Mouse (Mus musculus) spleen, adult 2 months (tissue): ENCODE measurements around the gene Adamts3. TPM values are rescaled to one million over a fixed set of nuclear protein-coding genes. Genes with fewer than 3 reads are reported as not detected.

Experiments used
- DNase-seq, 2 experiments: peaks; one replicate each; pipeline versions ENCODE4 v3.0.0 to v3.0.0-alpha.2; 2012 to 2021; ENCODE audit warnings: low spot score in 2 of 2, low read depth in 1 of 2
- H3K27ac ChIP-seq: fragments of 200-500 bp; 2 replicates; pipeline ENCODE4 v1.5.1; 2012; ENCODE audit warnings: low read length, inconsistent platforms; ENCODE audit not compliant: insufficient read depth
- H3K27me3 ChIP-seq: fragments of 200-500 bp; 2 replicates; pipeline ENCODE4 v1.6.1; 2012; ENCODE audit warnings: mild to moderate bottlenecking, moderate library complexity, low read length, inconsistent platforms; ENCODE audit not compliant: control insufficient read depth, insufficient read depth
- H3K36me3 ChIP-seq: fragments of 200-500 bp; 2 replicates; pipeline ENCODE4 v1.6.1; 2012; ENCODE audit warnings: mild to moderate bottlenecking, low read length, inconsistent platforms; ENCODE audit not compliant: control insufficient read depth, insufficient read depth
- H3K4me1 ChIP-seq: fragments of 200-500 bp; 2 replicates; pipeline ENCODE4 v1.6.1; 2011; ENCODE audit warnings: inconsistent platforms; ENCODE audit not compliant: control insufficient read depth, insufficient read depth, insufficient read length
- H3K4me3 ChIP-seq: fragments of 200-500 bp; 2 replicates; pipeline ENCODE4 v1.5.1; 2011; ENCODE audit warnings: mild to moderate bottlenecking, inconsistent platforms; ENCODE audit not compliant: insufficient read depth, insufficient read length; ENCODE audit errors: extremely low read depth
- CTCF ChIP-seq: fragments of 200-500 bp; IDR thresholded peaks from 2 replicates; pipeline ENCODE4 v1.5.1; 2011; ENCODE audit warnings: mild to moderate bottlenecking, inconsistent platforms; ENCODE audit not compliant: insufficient read depth, insufficient read length, insufficient replicate concordance; ENCODE audit errors: extremely low read depth
- POLR2A ChIP-seq: fragments of 200-500 bp; IDR thresholded peaks from 2 replicates; pipeline ENCODE4 v1.6.1; 2011; ENCODE audit warnings: low read depth, low read length, inconsistent platforms
- WGBS: fragments of 180-500 bp; shearing (Covaris S2); methylation state at CpG from one replicate; pipeline ENCODE4 v1.1.7; 2018; 5-methylcytosine and 5-hydroxymethylcytosine counted together
- polyA plus RNA-seq: library from polyadenylated mRNA; depleted of rRNA; stranded (reverse); fragments of >200 nt; gene quantifications from 2 replicates; pipeline ENCODE4 v1.2.3, GENCODE M21; 2012

The Adamts3 gene
- polyA plus RNA-seq, 1 experiment, result 0.40 TPM

- 77% methylated on average over 2 of the region's 2 CpGs for WGBS
- H3K36me3 ChIP-seq, result no peaks in the 10 kb centered on the region
- no peaks in the 10 kb centered on the region for H3K27me3 ChIP-seq
- no peak for TF ChIP-seq POLR2A
- TF ChIP-seq CTCF, result no peak
- no peak for DNase-seq
- H3K4me1 ChIP-seq, result no peaks in the 10 kb centered on the region
- no peak overlapping the region for H3K27ac ChIP-seq
- no peak overlapping the region for H3K4me3 ChIP-seq
These were observed 247.7 kb downstream of the Adamts3 start for GRCm38 (mm10) chr5:89635434-89635833.

- Histone ChIP-seq H3K36me3 (no peaks in the 10 kb centered on the region), H3K27me3 (no peaks in the 10 kb centered on the region), H3K4me3 (no peak overlapping the region), H3K27ac (no peak overlapping the region), H3K4me1 (no peaks in the 10 kb centered on the region)
- TF ChIP-seq POLR2A (no peak), CTCF (no peak)
- no peak for DNase-seq
- 81% methylated on average over 1 of the region's 1 CpGs for WGBS
These were observed 251.5 kb downstream of the Adamts3 start for GRCm38 (mm10) chr5:89631599-89631998.
